In the genomic region with DNA sequence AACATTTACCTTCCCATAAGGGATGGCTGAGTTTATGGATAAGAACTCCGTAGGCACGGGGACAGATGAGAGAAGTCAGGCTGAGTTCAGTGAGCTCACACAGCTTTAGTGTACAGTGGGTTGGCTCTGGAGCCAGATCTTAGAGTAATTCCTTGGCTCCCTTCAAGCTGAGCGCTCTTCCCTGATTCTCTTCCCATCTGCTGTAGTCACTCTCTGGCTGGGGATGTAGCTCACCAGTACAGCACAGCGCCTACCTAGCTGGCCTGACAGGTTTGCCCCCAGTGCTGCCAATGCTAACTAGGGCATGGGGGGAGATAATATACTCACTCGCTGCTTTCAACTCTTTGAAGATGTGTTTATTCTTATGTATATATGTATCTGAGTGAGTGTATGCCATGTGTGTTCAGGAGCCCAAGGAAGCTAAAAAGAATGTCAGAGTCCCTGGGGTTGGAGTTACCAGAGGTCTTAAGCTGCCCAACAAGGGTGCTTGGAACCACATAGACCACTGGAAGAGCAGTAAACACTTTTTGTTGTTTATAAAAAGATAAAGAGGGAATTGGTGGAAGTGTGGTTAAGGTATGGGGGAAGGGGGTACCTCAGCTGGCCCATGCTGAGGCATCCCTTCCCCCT, we compare ENCODE assay signal across 22 mouse cellular contexts. TPM values are rescaled to one million over a fixed set of nuclear protein-coding genes. Genes with fewer than 3 reads are reported as not detected.
DNase-seq lines count a peak whose midpoint lies in the region; ATAC-seq and TF ChIP-seq lines count a peak whose summit lies in the region.
"Had no signal": no experiment of that assay in that cellular context is flagged by ENCODE, and none has a peak within 500 bp of the region (broad histone marks: within the 10 kb centered on the region; RNA-seq: fewer than 3 reads in every experiment).

No protein-coding gene starts in this region.

- WGBS in kidney, postnatal 0 days = 71% methylated on average over 5 of the region's 5 CpGs
- WGBS in intestine, postnatal 0 days = 72% methylated on average over 5 of the region's 5 CpGs
- WGBS in midbrain, embryonic 13.5 days = 46% methylated on average over 5 of the region's 5 CpGs

- no peak for TF ChIP-seq POLR2A in ES-Bruce4 (IDR thresholded peaks at IDR 0.05; ENCODE audit: insufficient read depth, low read length)

- no peak for ATAC-seq in kidney, postnatal 0 days (replicated peaks; ENCODE audit: low FRiP score, low read depth)
- no peak for ATAC-seq in intestine, postnatal 0 days
- ATAC-seq in midbrain, embryonic 13.5 days = no peak
- ATAC-seq: hindbrain, embryonic 16.5 days had no signal

- TF ChIP-seq CTCF in kidney, postnatal 0 days (IDR thresholded peaks at IDR 0.05; ENCODE audit: low read depth) = no peak
- TF ChIP-seq CTCF in ES-Bruce4 (IDR thresholded peaks at IDR 0.05; ENCODE audit: low read depth, low read length) = no peak
- no peak for TF ChIP-seq CTCF in intestine, postnatal 0 days (IDR thresholded peaks at IDR 0.05; ENCODE audit: low read depth)

- H3K4me3 ChIP-seq in kidney, postnatal 0 days (replicated peaks; ENCODE audit: low read depth, low read length) = no peak overlapping the region
- H3K4me3 ChIP-seq in ES-Bruce4 (ENCODE audit: low read depth, low read length) = no peak overlapping the region
- no peak overlapping the region for H3K4me3 ChIP-seq in intestine, postnatal 0 days (ENCODE audit: low read depth, low read length)
- no peak overlapping the region for H3K4me3 ChIP-seq in midbrain, embryonic 13.5 days (replicated peaks)
- H3K4me3 ChIP-seq: forebrain, embryonic 10.5 days; heart, embryonic 13.5 days; limb, embryonic 15.5 days; neural tube, embryonic 12.5 days had no signal

- H3K27ac ChIP-seq in kidney, postnatal 0 days = 0 out of 2 replicates have a peak overlapping the region, but pooled peaks have one; percentile 20
- H3K27ac ChIP-seq in ES-Bruce4 (ENCODE audit: insufficient read depth, low read length) = peak overlapping the region; percentile 98
- H3K27ac ChIP-seq in intestine, postnatal 0 days (ENCODE audit: low read depth, low read length) = no peak overlapping the region
- H3K27ac ChIP-seq in midbrain, embryonic 13.5 days = no peak overlapping the region
- H3K27ac ChIP-seq: neural tube, embryonic 12.5 days had no signal

- no peaks in the 10 kb centered on the region for H3K27me3 ChIP-seq in kidney, postnatal 0 days (ENCODE audit: insufficient read depth, low read length)
- no peaks in the 10 kb centered on the region for H3K27me3 ChIP-seq in ES-Bruce4 (ENCODE audit: control insufficient read depth, insufficient read depth, low read length, poor library complexity, severe bottlenecking)
- H3K27me3 ChIP-seq in intestine, postnatal 0 days (replicated peaks; ENCODE audit: control insufficient read depth, insufficient read depth, low read length) = no peaks in the 10 kb centered on the region
- no peaks in the 10 kb centered on the region for H3K27me3 ChIP-seq in midbrain, embryonic 13.5 days
- H3K27me3 ChIP-seq: heart, embryonic 13.5 days; limb, embryonic 15.5 days; neural tube, embryonic 12.5 days had no signal

- H3K9ac ChIP-seq in kidney, postnatal 0 days (ENCODE audit: low read depth, low read length) = no peak overlapping the region
- H3K9ac ChIP-seq in ES-Bruce4 (ENCODE audit: low read depth, poor library complexity, severe bottlenecking) = 0 out of 2 replicates have a peak overlapping the region, but pooled peaks have one; percentile 18
- H3K9ac ChIP-seq in intestine, postnatal 0 days (ENCODE audit: low read depth, low read length) = 0 out of 2 replicates have a peak overlapping the region, but pooled peaks have one; percentile 7
- H3K9ac ChIP-seq in midbrain, embryonic 13.5 days (replicated peaks) = no peak overlapping the region
- H3K9ac ChIP-seq: heart, embryonic 13.5 days; limb, embryonic 15.5 days; neural tube, embryonic 12.5 days had no signal

- H3K9me3 ChIP-seq in kidney, postnatal 0 days (replicated peaks; ENCODE audit: low read length) = no peaks in the 10 kb centered on the region
- no peaks in the 10 kb centered on the region for H3K9me3 ChIP-seq in ES-Bruce4 (replicated peaks; ENCODE audit: control insufficient read depth, insufficient read depth, low read length, poor library complexity, severe bottlenecking)
- H3K9me3 ChIP-seq in intestine, postnatal 0 days (ENCODE audit: control insufficient read depth) = no peaks in the 10 kb centered on the region
- H3K9me3 ChIP-seq in midbrain, embryonic 13.5 days = no peaks in the 10 kb centered on the region
- H3K9me3 ChIP-seq: forebrain, embryonic 10.5 days; heart, embryonic 13.5 days; limb, embryonic 15.5 days; neural tube, embryonic 12.5 days had no signal

- H3K4me1 ChIP-seq in kidney, postnatal 0 days (replicated peaks; ENCODE audit: insufficient read depth, low read length) = peaks cover 25% of the 10 kb centered on the region
- no peaks in the 10 kb centered on the region for H3K4me1 ChIP-seq in ES-Bruce4 (ENCODE audit: control insufficient read depth, insufficient read depth, low read length)
- H3K4me1 ChIP-seq in intestine, postnatal 0 days (replicated peaks; ENCODE audit: control insufficient read depth, insufficient read depth, low read length) = peaks cover 4% of the 10 kb centered on the region; the same call in 1 of the 2 replicates
- peaks cover 18% of the 10 kb centered on the region for H3K4me1 ChIP-seq in midbrain, embryonic 13.5 days (replicated peaks)

- no peak for TF ChIP-seq EP300 in ES-Bruce4 (IDR thresholded peaks at IDR 0.05; ENCODE audit: insufficient read depth, low read depth, low read length)

- no peak overlapping the region for H3K4me2 ChIP-seq in kidney, postnatal 0 days (ENCODE audit: low read length)
- no peak overlapping the region for H3K4me2 ChIP-seq in intestine, postnatal 0 days (replicated peaks; ENCODE audit: low read depth)
- H3K4me2 ChIP-seq in midbrain, embryonic 13.5 days (replicated peaks) = no peak overlapping the region
- H3K4me2 ChIP-seq: heart, embryonic 13.5 days; limb, embryonic 15.5 days; midbrain, embryonic 11.5 days; neural tube, embryonic 12.5 days had no signal

- DNase-seq in cerebellum, postnatal 10 days = peak; percentile 54 to 57
- DNase-seq in cerebellum, postnatal 4 days (ENCODE audit: low spot score in 2 of 2) = no peak
- no peak for DNase-seq in kidney, postnatal 0 days (ENCODE audit: low spot score)
- no peak for DNase-seq in kidney, postnatal 14 days
- DNase-seq in left cerebral cortex, adult 11 months (ENCODE audit: low spot score) = no peak
- DNase-seq: adrenal gland, adult 2 months; heart, adult 18-20 months; heart, postnatal 36 days; kidney, adult 18-20 months; kidney, postnatal 36 days; layer of hippocampus, adult 9-11 months; right cerebral cortex, postnatal 4 days; thymus, postnatal 14 days had no signal

- H3K36me3 ChIP-seq in kidney, postnatal 0 days (ENCODE audit: insufficient read depth, low read length) = peaks cover 10% of the 10 kb centered on the region; the same call in 1 of the 2 replicates
- no peaks in the 10 kb centered on the region for H3K36me3 ChIP-seq in ES-Bruce4 (ENCODE audit: control insufficient read depth, insufficient read depth, low read length, poor library complexity, severe bottlenecking)
- H3K36me3 ChIP-seq in intestine, postnatal 0 days (ENCODE audit: control insufficient read depth, insufficient read depth) = peaks cover 4% of the 10 kb centered on the region; the same call in 1 of the 2 replicates
- H3K36me3 ChIP-seq in midbrain, embryonic 13.5 days = peaks cover 9% of the 10 kb centered on the region

RNA-seq across cellular contexts. Expression of gene Zdhhc18, which starts 8.0 kb away (rescaled TPM):
- polyA plus RNA-seq in kidney, postnatal 0 days (2015; fragmentation: Nextera tagmentation; extraction: Ambion mirVana) = 3.7 and 7.1 TPM in 2 replicates
- 34.4 and 43.8 TPM in 2 replicates for polyA plus RNA-seq in ES-Bruce4 (2011; ENCODE audit: insufficient read depth, insufficient read length, low read depth, missing spikeins)
- 1.8 and 2.3 TPM in 2 replicates for polyA plus RNA-seq in intestine, postnatal 0 days (2015; fragmentation: Nextera tagmentation; extraction: Ambion mirVana)
- 3.5 and 4.1 TPM in 2 replicates for polyA plus RNA-seq in midbrain, embryonic 13.5 days (2015; fragmentation: Nextera tagmentation; extraction: Ambion mirVana)

RNA-seq across cellular contexts. Expression of gene Pigv, which starts 14.5 kb away (rescaled TPM):
- 19.1 and 19.7 TPM in 2 replicates for polyA plus RNA-seq in kidney, postnatal 0 days (2015; fragmentation: Nextera tagmentation; extraction: Ambion mirVana)
- polyA plus RNA-seq in ES-Bruce4 (2011; ENCODE audit: insufficient read depth, insufficient read length, low read depth, missing spikeins) = 12.8 and 15.2 TPM in 2 replicates
- 10.7 and 12.5 TPM in 2 replicates for polyA plus RNA-seq in intestine, postnatal 0 days (2015; fragmentation: Nextera tagmentation; extraction: Ambion mirVana)
- polyA plus RNA-seq in midbrain, embryonic 13.5 days (2015; fragmentation: Nextera tagmentation; extraction: Ambion mirVana) = 13.7 and 16.0 TPM in 2 replicates

RNA-seq across cellular contexts. Expression of gene Sfn, which starts 56.0 kb away (rescaled TPM):
- polyA plus RNA-seq in kidney, postnatal 0 days (2015; fragmentation: Nextera tagmentation; extraction: Ambion mirVana) = 20.5 and 21.3 TPM in 2 replicates
- polyA plus RNA-seq in ES-Bruce4 (2011; ENCODE audit: insufficient read depth, insufficient read length, low read depth, missing spikeins) = 250 and 292 TPM in 2 replicates
- 34.8 and 37.6 TPM in 2 replicates for polyA plus RNA-seq in intestine, postnatal 0 days (2015; fragmentation: Nextera tagmentation; extraction: Ambion mirVana)
- polyA plus RNA-seq in midbrain, embryonic 13.5 days (2015; fragmentation: Nextera tagmentation; extraction: Ambion mirVana) = 0.89 and 1.2 TPM in 2 replicates

Comparison
In these comparisons a context has a peak if more than half of its experiments do, and no peak if none do; other contexts are left out.
1. DNase-seq: peak in cerebellum, postnatal 10 days (2 of 2); none in cerebellum, postnatal 4 days (0 of 2), kidney, postnatal 0 days (single experiment), kidney, postnatal 14 days (single experiment) and left cerebral cortex, adult 11 months (single experiment).
2. H3K27ac ChIP-seq: peak in kidney, postnatal 0 days (single experiment) and ES-Bruce4 (single experiment); none in intestine, postnatal 0 days (single experiment) and midbrain, embryonic 13.5 days (single experiment).
3. H3K9ac ChIP-seq: peak in ES-Bruce4 (single experiment) and intestine, postnatal 0 days (single experiment); none in kidney, postnatal 0 days (single experiment) and midbrain, embryonic 13.5 days (single experiment).